Mouse (Mus musculus): ENCODE results near the gene Vps37b.

The Vps37b gene

DNA sequence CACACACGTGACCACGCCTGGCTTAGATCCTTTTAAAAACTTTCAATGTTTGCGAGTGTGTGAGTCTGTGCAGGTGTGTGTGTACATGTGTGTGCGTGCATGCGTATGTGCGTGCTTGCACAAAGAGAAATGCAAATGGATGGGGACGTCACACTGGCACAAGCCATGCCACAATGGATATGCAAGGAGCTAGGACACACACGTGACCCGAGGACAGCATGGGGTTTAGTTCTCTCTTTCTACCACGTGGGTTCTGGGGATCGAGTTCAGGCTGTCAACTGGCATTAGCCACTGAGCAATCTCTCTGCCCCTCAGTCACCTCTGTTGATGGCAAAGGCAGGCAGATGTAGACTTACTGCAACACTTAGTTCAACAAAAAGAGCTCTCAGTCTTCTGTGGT lies 10.4 kb downstream of the Vps37b start:
- DNase-seq = no peak

DNA sequence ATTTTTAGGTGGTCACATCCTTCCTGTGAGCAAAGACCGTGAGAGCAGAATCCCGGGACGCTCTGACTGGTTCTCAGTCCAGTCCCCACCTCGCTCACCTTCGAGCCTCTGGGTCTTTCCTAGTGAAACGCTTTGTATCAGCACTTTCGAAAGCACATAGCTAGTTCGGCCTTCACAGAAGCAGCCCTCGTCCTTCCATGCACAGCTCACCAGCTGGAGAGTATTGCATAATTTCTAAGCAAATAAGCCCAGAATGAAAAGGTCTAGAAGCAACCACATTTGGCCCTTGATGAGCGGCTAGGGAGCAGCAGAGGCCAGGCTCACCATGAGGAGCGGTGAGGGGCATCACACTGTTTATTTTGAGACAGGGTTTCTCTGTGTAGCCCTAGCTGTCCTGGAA lies 10.9 kb downstream of the Vps37b start:
- peak; percentile 4 for DNase-seq

DNA sequence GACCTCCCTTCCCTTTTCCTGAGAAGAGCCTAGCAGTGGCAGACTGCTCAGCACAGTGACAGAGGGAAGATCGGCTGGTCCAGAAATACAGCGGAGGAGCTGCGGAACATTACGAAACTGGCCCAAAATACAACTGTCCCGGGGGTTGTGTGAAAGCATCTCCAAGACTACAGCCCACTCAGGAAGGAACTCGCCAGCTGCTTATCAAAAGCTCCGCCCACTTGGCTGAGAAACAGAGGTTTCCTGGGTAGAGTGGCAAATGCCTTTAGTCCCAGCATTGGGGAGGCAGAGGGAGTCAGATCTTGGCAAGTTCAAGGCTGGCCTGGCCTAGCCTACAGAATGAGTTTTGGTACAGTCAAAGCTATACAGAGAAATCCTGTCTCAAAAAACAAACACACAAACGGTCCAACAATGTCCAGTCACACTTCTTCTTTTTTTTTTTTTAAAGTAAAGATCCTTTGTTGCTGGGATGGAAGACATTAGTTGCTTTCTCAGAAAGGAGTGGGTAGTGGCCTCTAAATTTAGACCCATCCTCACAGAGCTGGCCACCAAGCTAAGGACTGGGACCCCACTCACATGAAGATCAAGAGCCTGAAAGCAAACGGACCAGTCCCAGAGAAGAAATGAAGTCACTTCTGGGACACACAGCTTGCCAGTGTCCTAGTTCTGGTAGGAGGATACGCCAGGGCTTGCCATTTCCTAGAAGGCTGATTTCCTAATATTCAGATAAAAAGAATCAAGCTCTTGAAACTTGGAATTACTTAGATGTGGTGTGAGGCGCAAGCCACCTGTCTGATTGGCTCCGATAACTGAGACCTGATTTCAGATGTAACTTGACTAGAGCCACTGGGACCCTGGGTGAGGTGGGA lies 12.5 kb downstream of the Vps37b start:
- peak; percentile 85 for DNase-seq

DNA sequence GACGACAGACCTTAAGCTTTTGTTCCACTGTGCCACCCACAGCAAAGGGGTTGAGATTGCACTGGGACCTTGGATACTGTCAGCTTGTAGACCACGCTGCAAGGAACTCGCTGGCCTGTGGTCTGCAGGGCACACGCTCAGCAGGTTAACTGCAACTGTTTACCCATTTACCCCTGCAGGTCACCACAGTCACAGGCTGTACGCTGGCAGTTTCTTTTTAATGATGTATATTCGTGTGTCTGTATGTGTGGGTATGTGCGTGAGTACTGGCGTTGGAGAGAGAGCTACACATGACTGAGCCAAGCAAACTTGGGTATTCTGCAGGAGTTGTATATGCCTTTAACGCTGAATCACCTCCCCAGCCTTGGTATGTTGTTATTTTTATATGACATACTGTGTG lies 13.4 kb downstream of the Vps37b start:
- no peak for DNase-seq

DNA sequence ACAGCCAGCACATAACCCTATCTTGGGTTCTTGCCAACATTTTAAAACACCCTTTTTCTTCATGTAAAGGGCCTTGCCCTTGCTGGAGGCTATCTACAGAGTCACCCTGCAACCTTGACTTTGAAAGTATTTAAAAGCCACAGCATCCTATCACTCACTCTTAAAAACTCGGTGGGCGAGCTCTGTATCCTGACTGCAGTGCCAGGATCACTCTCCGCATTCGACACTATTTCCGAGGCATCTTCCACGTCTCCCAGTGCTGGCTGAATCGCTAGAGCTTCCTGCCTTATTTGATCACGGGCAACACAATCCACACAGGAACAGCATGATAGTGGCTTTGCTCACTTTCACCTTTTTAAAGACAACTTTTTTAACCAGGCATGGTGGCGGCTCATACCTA lies 14.1 kb downstream of the Vps37b start:
- DNase-seq = no peak

DNA sequence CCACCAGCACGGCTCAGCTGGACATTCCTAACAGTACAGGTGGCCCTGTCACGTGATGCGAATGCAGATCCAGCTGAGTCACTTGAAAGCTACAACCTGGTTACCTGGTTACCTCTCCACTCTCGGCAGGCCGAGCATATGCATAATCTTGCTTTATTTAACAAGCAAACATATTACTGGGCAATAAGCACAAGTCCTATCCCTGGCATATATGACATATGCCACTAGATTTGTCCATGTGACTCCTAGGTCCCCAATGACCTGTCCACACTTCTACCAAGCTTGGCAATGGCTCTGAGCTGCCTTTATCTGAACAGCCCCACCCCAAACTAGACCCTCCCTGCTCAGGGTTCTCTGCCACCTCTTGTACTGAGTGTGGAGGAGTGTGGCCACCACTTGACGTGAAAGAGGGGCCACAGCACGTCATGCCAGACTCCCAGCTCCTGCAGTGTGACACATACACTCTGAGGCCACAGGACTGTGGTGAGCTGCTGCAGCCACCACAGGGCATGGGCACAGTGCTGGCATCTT lies 15.7 kb downstream of the Vps37b start:
- DNase-seq = no peak

DNA sequence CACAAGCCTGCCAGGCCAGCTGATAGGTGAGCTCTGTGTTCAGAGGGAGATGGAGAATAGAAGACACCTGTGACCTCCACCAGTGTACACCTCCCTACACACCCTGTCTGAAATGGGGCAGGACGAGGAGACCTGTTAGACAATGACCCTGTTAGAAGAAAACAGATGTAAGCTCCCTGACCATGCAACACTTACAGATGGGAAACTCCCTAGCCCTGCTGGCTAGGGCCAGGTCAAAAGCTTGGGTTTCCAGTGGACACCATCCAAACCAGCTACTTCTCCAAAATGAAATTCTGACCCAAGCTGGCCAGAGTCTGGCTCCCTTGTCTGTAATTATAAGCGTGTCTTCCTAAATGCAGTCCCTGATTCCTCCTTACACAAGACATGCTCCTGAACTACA lies 16.3 kb downstream of the Vps37b start:
- no peak for DNase-seq

DNA sequence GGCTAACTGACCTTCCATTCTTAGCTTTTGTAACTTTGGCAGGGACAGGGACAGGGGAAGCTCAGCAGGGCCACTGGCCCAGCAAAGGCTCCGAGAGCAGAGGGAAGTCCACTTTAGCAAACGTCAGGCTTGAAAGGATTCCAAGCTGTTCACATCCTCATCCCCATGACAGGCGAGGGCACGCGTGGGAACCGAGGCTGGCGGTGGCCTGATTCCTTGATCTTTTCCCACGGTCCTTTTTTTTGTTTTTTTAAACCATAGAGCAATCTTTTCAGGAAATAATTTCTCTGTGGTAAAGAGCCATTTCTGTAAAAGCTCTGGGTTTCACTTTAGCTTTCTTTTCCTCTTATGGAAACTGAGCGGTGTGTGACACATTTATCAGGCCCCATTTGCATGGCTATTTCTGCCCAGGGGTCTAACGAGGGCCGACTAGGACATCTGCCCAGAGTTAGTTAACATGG lies 17.2 kb downstream of the Vps37b start:
- no peak for DNase-seq

DNA sequence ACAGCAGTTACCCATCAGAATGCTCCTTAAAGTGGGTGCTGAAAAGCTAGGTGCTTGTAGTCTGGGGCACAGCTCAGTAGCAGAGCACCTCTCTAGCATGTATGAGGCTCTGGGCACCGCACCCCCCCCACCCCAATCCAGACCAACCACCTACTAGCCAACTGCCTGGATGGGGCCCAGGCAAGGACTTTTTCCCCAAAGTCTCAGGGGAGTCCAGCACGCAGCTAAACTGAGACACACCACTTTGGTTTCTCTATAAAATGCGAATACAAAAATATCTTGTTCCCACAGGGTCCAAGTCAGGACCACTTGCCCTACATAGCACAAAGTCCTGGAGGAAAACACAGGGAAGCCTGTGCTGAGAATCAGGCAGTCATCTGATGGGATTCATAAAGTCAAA lies 17.9 kb downstream of the Vps37b start:
- DNase-seq = no peak

DNA sequence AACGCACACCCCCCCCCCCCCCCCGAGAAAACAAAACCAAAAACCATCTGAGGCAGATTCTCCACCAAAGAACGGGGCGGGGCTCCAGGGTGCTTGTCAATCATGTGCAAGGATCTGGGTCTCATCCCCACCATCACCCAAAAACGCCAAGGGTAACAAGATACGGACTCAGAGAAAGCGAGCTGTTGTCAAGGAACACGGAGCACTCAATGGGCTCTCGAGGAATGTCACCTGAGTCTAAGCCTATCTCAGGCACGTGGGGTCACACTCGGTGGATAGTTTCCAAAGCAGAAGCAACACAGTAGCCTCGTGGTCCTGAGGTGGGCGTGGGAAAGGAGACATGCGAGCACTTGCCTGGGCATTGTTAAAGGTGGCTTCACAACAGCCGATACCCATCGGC lies 18.3 kb downstream of the Vps37b start:
- DNase-seq = no peak

DNA sequence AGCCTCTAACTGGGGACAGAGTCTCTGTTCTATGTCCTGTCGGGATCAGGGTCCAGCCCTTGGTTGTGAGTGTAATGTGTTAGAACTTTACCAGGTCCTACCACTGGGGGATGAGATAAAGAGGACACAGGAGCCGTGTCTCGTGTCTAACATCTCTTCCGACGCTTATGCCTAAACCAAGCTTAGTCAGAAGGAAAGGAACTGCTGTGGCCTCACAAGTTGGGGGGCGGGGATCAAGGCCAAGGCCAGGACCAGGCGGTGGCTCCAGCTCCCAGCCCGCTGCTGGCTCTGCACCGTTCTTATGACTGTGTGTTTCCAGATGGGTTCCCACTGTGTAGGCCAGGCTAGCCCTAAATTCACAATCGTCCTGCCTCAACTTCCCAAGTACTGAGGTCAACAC lies 19.2 kb downstream of the Vps37b start:
- DNase-seq = no peak

DNA sequence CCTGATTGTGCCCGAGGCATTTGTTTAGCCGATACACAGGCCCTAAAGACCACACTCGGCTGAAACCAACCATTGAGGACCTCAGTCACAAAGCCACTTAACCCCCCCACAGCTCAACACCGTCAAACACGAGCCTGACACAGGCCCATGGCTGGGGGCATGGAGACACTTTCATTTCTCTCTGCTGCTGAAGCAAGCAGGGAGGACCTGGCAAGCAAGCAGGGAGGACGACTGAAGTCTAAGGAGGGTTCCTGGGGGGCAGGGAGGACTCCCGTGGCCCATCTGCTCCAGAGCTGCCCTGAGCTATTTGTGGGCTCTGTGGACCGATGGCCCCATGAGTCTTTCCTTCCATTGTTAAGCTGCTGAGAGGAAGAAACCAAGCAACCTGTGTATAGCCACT lies 20.1 kb downstream of the Vps37b start:
- DNase-seq = no peak

DNA sequence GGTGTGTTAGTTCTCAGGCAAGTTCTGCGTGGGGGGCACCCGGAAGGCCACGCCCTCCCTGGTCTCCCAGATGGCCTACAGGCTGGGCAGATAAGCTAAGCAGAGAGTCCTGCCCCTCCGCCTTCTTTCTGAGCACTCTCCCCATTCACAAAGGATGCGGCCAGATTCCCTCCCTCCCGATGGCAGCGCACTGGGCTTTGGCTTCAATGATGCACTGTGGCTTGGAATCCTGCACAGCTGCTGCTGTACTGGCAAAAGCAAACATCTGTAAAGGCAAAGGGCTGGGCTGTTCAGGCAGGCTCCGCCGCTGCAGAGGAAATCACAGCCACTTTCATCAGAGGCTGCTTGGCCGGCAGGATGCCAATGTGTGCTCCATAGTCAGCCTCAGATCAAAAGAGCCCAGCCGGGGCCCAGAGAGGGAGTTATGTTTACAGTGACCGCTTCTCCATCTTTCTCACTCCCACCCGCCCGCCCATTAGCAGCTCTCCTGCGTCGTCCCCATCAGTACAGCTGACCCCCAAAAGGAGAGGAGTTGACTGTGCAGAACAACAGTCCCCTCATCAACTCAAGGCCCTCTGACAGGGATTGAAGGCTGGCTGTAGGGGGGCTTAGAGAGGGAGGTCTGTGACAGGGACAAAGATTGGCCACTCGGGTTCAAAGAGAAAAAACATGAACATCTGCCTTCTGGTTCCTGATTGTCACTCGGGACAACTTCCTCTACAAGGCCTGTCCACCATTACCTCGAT lies 21.0 kb downstream of the Vps37b start:
- DNase-seq = no peak

DNA sequence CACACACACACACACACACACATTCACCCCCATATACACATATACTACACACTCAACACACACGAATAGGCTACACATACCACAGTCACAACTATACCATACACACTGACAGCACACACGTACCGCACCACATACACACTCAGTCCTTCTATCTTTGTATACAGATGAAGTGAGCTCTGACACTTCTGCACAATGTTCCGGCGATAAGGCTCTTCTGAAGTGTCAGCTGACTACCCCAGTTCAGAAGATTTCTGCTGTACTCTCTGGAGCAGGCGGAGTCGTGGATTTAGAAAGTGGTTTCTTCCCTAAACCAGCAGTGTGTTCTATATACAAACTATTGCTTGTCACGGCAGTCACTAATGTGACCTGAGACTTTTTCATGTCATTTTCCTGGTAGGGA lies 22.0 kb downstream of the Vps37b start:
- DNase-seq = no peak

DNA sequence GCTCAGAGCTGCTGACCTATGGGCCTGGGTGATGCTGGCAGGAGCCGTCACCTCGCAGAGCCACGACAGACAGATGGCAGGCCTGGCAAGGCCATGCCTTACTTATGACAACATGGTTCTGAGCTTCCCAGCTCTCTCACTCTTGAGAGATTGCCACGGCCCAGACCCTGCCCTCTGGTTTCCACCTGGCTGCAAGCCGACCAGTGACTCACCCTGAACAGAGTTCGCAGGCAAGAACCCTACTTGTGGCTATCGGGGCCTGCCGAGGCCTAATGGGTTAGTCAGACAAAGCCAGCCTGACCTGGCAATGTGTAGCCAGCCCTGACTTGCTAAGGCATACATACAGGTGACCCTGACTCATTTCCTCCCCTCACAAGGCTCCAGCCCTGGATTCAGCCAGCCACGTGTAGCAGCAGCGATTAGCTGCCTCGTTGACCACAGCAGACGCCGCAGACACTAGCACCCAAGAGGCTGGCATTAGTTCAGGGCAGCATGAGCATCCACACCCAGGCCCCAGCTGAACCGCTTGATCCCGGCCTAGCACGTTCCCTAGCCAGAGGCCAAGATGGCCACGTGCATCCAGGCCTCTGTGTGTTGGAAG lies 25.1 kb downstream of the Vps37b start:
- no peak for DNase-seq

DNA sequence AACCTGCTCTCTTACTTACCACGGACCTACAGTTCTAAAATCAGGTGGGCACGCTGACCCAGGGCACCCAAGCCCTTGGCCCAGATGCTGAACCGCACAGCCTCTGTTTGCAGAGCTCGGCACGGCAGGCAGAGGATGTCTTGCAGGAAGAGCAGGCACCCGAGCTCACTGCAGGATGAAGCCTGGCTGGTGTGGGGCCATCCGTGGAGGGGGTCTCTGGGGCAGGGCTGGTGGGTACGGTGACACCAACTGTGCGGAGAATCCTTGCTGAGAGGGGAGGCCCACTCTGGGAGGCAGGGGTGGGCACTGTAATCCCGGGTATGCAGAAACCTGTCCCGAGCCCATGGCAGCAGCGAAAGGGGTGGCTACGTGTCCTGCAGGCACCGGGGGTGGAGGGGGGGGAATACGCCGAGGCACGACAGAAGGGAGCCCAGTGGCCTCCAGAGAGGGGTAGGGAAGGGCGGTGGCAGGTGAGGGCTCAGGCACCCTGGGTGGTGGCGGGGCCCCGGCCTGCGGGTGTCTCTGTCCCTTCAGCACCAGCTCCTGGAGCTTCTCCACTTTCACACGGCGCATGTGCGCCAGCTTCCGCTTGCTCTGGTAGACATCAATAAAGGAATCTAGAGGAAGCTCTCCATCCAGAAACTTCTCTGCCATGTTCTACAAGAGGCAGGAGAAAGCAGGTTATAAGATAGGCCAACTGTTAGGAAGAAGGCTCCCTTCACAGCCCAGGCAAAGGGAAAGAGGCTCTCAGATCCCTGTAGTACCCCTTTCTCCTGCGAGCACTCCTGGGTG lies 25.8 kb downstream of the Vps37b start:
- no peak for DNase-seq

DNA sequence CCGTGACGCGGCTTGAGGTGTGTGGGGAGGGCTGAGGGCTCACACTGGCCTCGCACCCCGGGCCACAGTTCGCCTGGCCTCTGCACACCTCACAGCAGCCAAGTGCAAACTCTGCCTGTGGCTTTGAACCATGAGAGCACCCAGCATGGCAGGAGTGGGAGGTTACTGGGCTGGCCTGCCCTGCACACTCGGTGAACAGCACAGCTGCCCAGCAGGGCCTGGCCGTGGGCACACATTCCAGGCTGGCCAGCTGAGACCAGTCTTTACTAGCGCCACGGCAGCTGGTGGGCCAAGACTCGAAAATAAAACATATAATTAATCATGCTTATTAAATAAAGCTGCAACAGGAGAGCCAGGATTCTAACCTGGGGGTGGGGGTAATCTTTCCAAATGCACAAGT lies 26.5 kb downstream of the Vps37b start:
- no peak for DNase-seq

DNA sequence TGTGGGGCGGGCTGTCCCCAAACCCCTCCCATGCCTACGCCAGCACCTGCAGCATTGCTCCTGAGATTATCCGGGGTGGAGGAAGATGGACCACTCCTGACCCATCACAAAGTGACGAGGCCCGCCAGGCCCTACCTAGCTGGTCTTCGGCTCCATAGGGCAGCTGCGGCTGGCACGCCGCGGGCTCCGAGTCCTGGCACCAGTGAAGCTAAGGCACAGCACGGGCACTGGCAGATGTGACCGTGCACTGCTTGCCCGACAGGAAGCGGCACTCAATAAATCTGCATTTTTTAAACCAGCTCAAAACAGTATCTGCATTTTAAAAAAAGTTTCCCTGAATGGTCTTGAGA lies 26.9 kb downstream of the Vps37b start:
- DNase-seq = no peak

DNA sequence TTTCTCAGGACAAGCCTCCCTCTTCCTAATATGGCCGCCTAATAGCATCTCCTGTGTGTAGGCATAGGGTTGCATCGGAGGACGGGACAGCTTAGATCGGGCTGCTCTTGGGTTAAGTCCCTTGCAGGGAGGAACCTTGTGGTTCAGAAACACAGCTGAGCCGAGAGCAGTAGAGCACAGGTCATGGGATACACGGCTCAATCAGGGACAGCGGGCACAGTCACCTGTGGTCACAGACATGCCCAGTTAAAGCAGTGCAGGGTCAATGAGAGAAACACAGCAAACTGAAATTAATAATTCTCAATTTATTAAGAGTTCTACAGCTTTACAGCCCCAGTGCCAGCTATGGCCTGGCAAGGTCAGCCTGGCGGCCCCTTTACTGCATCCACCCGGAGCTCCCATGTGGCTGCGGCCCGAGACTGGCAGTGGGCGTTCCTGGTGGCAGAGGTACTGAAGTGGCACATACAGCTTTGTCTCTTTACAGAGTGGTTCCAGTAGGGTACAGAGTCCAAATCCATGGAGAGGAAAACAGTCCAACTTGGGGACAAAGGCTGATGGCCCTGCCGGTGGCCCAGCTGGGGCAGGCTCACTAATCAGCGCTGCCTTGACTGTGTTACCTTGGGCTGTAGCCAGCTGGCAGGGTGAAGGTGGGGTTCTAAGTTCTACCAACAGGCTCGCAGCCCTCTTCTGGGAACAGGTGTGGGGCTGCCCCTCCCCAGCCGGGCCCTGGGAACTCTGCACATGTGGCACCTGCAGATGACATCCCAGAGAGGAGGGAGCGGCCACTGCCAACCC lies 27.5 kb downstream of the Vps37b start:
- DNase-seq = no peak

DNA sequence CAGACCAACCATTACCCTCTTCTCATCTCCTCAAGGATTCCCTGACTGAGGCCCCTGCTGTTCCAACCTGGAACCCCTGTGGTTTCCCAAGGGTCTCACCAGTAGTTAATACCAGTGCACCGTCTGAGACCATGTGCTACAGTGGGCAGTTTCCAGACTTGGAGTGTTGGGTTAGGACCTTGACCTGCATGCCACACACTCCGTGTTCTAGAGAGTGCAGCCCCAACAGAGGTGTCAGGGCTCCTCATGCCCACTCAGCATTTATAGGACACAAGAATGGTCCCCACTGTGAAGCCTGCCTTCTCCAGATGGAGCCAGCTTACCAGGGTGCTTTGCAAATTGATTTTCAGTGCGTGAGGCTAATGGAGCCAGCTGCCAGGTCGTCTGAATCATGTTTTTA lies 28.7 kb downstream of the Vps37b start:
- DNase-seq = no peak

DNA sequence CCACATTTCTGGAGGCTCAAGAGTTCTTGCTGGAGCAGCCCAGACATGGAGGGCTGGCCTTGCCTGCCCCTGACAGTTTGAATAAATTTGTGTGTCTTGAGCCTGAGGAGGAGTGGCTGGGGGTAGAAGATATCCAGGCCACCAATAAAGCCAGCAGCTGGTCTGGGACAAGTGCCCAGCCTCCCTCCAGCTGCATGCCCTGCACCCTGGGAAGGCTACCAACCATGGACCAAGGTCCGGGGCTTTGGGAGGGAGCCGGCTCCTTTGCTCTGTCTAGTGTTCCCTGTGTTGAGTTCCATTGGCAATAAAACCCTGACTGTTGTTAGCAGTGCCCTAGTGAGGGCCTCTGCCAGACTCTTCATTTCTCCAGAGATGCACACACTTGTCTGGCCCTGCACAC lies 29.2 kb downstream of the Vps37b start:
- no peak for DNase-seq

DNA sequence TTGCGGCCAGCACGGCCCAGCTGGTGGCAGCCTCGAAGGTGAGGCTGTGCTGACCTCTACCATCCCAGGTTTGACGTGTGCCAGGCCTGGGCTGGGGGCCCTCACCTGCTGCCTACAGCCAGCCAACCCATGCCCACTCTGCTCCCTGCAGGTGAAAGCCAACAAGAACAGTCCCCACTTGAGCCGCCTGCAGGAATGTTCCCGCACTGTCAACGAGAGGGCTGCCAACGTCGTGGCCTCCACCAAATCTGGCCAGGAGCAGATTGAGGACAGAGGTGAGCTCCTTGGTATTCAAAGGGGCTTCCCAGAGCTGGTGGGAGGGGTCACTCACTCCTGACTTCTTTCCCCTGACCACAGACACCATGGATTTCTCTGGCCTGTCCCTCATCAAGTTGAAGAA lies 30.8 kb downstream of the Vps37b start:
- DNase-seq = no peak
